Mouse (Mus musculus) thymus, adult 2 months (tissue): ENCODE data around the gene Gm13420.

Experiments
- CTCF ChIP-seq: fragments of 200-500 bp; IDR thresholded peaks from 2 replicates; pipeline ENCODE4 v1.5.1; 2012; ENCODE audit warnings: mild to moderate bottlenecking, control low read depth, low read length, moderate library complexity, borderline replicate concordance; ENCODE audit not compliant: control insufficient read depth, poor library complexity, insufficient read depth; ENCODE audit errors: extremely low read depth
- POLR2A ChIP-seq: fragments of 200-500 bp; IDR thresholded peaks from 2 replicates; pipeline ENCODE4 v1.6.1; 2012; ENCODE audit warnings: mild to moderate bottlenecking, low read length, control low read depth, moderate library complexity; ENCODE audit not compliant: control insufficient read depth, poor library complexity, insufficient read depth; ENCODE audit errors: extremely low read depth

- no peak for TF ChIP-seq CTCF
- no peak for TF ChIP-seq POLR2A
These were observed 3.0 kb downstream of the Gm13420 start for GRCm38 (mm10) chr2:29748499-29748898.
